22 mouse cellular contexts compared by ENCODE assay signal in the genomic region with DNA sequence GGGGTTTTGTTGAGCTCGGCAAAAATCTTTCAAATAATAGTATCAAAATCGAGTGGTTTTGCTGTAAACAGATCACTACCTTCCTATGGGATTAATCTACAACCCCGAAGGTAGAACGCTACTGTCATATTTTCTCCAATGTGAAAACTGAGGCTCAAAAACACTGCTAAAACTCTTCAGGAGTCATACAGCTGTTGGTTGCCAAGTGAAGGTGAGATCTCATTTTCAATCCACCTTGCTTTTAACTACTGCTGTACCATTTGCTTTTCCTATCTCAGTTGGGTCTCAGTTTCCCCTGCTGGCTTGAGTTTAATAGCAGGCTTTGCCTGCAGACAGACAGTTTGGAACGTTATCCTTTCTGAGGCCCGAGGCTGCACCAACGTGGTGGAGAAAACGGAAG. TPM values are rescaled to one million over a fixed set of nuclear protein-coding genes. Genes with fewer than 3 reads are reported as not detected.
DNase-seq lines count a peak whose midpoint lies in the region; ATAC-seq and TF ChIP-seq lines count a peak whose summit lies in the region.
"Had no signal": no experiment of that assay in that cellular context is flagged by ENCODE, and none has a peak within 500 bp of the region (broad histone marks: within the 10 kb centered on the region; RNA-seq: fewer than 3 reads in every experiment).

No protein-coding gene starts in this region.

- H3K4me1 ChIP-seq in heart, embryonic 12.5 days (replicated peaks), result peaks cover 29% of the 10 kb centered on the region
- no peaks in the 10 kb centered on the region for H3K4me1 ChIP-seq in heart, adult 2 months (ENCODE audit: control insufficient read depth, insufficient read depth, low read length)
- H3K4me1 ChIP-seq in kidney, embryonic 14.5 days (ENCODE audit: control insufficient read depth, insufficient read depth, low read length), result peaks cover 13% of the 10 kb centered on the region
- peaks cover 15% of the 10 kb centered on the region; the same call in 1 of the 2 replicates for H3K4me1 ChIP-seq in midbrain, embryonic 11.5 days (ENCODE audit: control insufficient read depth, insufficient read depth, low read length)
- peaks cover 19% of the 10 kb centered on the region for H3K4me1 ChIP-seq in midbrain, embryonic 13.5 days (replicated peaks)
- peaks cover 13% of the 10 kb centered on the region for H3K4me1 ChIP-seq in stomach, embryonic 16.5 days (ENCODE audit: control insufficient read depth, insufficient read depth, low read length)

- H3K27ac ChIP-seq in heart, embryonic 12.5 days (ENCODE audit: poor library complexity, severe bottlenecking), result no peak overlapping the region
- no peak overlapping the region for H3K27ac ChIP-seq in heart, adult 2 months
- peak overlapping the region; percentile 57; the same call in 1 of the 2 replicates for H3K27ac ChIP-seq in kidney, embryonic 14.5 days (ENCODE audit: low read depth, low read length)
- no peak overlapping the region for H3K27ac ChIP-seq in midbrain, embryonic 11.5 days (ENCODE audit: low read depth, low read length)
- no peak overlapping the region for H3K27ac ChIP-seq in midbrain, embryonic 13.5 days
- no peak overlapping the region for H3K27ac ChIP-seq in stomach, embryonic 16.5 days (ENCODE audit: low read length)
- H3K27ac ChIP-seq: forebrain, embryonic 10.5 days; gastrocnemius, adult 2 months; hindbrain, embryonic 14.5 days; intestine, embryonic 15.5 days; limb, embryonic 15.5 days; lung, embryonic 15.5 days; midbrain, embryonic 12.5 days; neural tube, embryonic 12.5 days had no signal

- no peak overlapping the region for H3K9ac ChIP-seq in heart, embryonic 12.5 days
- no peak overlapping the region for H3K9ac ChIP-seq in heart, adult 2 months (ENCODE audit: low read depth, low read length)
- peak overlapping the region; percentile 97; the same call in 1 of the 2 replicates for H3K9ac ChIP-seq in kidney, embryonic 14.5 days (ENCODE audit: low read depth, low read length)
- no peak overlapping the region for H3K9ac ChIP-seq in midbrain, embryonic 11.5 days (ENCODE audit: low read length)
- H3K9ac ChIP-seq in midbrain, embryonic 13.5 days (replicated peaks), result no peak overlapping the region
- no peak overlapping the region for H3K9ac ChIP-seq in stomach, embryonic 16.5 days (ENCODE audit: low read length)
- H3K9ac ChIP-seq: hindbrain, embryonic 14.5 days; intestine, embryonic 15.5 days; limb, embryonic 15.5 days; lung, embryonic 15.5 days; midbrain, embryonic 12.5 days; neural tube, embryonic 12.5 days had no signal

- H3K27me3 ChIP-seq in heart, embryonic 12.5 days (replicated peaks), result peaks cover 90% of the 10 kb centered on the region
- H3K27me3 ChIP-seq in heart, adult 2 months (ENCODE audit: control insufficient read depth, insufficient read depth, low read length), result peaks cover 15% of the 10 kb centered on the region
- H3K27me3 ChIP-seq in kidney, embryonic 14.5 days (ENCODE audit: control insufficient read depth, insufficient read depth, low read length), result peaks cover 17% of the 10 kb centered on the region; the same call in 1 of the 2 replicates
- peaks cover 95% of the 10 kb centered on the region for H3K27me3 ChIP-seq in midbrain, embryonic 11.5 days (ENCODE audit: control insufficient read depth, insufficient read depth, low read length)
- peaks cover 96% of the 10 kb centered on the region for H3K27me3 ChIP-seq in midbrain, embryonic 13.5 days
- H3K27me3 ChIP-seq in stomach, embryonic 16.5 days (ENCODE audit: control insufficient read depth, insufficient read depth, low read length), result peaks cover 91% of the 10 kb centered on the region

- peak overlapping the region; percentile 34 for H3K4me3 ChIP-seq in heart, embryonic 12.5 days
- no peak overlapping the region for H3K4me3 ChIP-seq in heart, adult 2 months
- peak overlapping the region; percentile 80 for H3K4me3 ChIP-seq in kidney, embryonic 14.5 days (ENCODE audit: low read length)
- no peak overlapping the region for H3K4me3 ChIP-seq in midbrain, embryonic 11.5 days (ENCODE audit: low read depth, low read length)
- no peak overlapping the region for H3K4me3 ChIP-seq in midbrain, embryonic 13.5 days (replicated peaks)
- peak overlapping the region; percentile 7; the same call in 1 of the 2 replicates for H3K4me3 ChIP-seq in stomach, embryonic 16.5 days (replicated peaks; ENCODE audit: low read length)

- no peak for TF ChIP-seq EP300 in heart, adult 2 months (IDR thresholded peaks at IDR 0.05; ENCODE audit: insufficient read depth, low read depth, low read length)

- no peak for DNase-seq in heart, adult 2 months
- no peak for DNase-seq in kidney, adult 18-20 months
- DNase-seq in midbrain, embryonic 11.5 days (ENCODE audit: low spot score, missing footprints), result peak; percentile 93
- DNase-seq: adrenal gland, postnatal 36 days; B cell, adult 2 months; cerebellum, adult 11-12 months; gastrocnemius, adult 2 months; right cerebral cortex, adult 18-20 months had no signal

- no peak for TF ChIP-seq CTCF in heart, adult 2 months (IDR thresholded peaks at IDR 0.05)

- intact Hi-C loops in heart, adult 2 months (cut with DNase I), result loop anchor here (10.0 kb wide), 1 partner anchor 561 kb away; no protein-coding TSS in a partner anchor

- WGBS in heart, embryonic 12.5 days, result 3% methylated on average over 8 of the region's 8 CpGs
- WGBS in heart, adult 2 months, result 34% methylated on average over 8 of the region's 8 CpGs
- 9% methylated on average over 8 of the region's 8 CpGs for WGBS in kidney, embryonic 14.5 days
- WGBS in midbrain, embryonic 11.5 days, result under 1% methylated on average over 8 of the region's 8 CpGs
- WGBS in midbrain, embryonic 13.5 days, result 2% methylated on average over 8 of the region's 8 CpGs
- WGBS in stomach, embryonic 16.5 days, result 7% methylated on average over 8 of the region's 8 CpGs

- H3K36me3 ChIP-seq in heart, embryonic 12.5 days, result no peaks in the 10 kb centered on the region
- no peaks in the 10 kb centered on the region for H3K36me3 ChIP-seq in heart, adult 2 months (ENCODE audit: control insufficient read depth, insufficient read depth, low read length)
- no peaks in the 10 kb centered on the region for H3K36me3 ChIP-seq in kidney, embryonic 14.5 days (ENCODE audit: control insufficient read depth, insufficient read depth, low read length)
- H3K36me3 ChIP-seq in midbrain, embryonic 11.5 days (ENCODE audit: control insufficient read depth, insufficient read depth, low read length), result no peaks in the 10 kb centered on the region
- H3K36me3 ChIP-seq in midbrain, embryonic 13.5 days, result no peaks in the 10 kb centered on the region
- H3K36me3 ChIP-seq in stomach, embryonic 16.5 days (ENCODE audit: control insufficient read depth, insufficient read depth, low read length), result no peaks in the 10 kb centered on the region
- H3K36me3 ChIP-seq: forebrain, embryonic 10.5 days; intestine, embryonic 15.5 days; limb, embryonic 15.5 days; lung, embryonic 15.5 days; midbrain, embryonic 12.5 days; neural tube, embryonic 12.5 days had no signal

- ATAC-seq in heart, embryonic 12.5 days (ENCODE audit: insufficient number of reproducible peaks, low FRiP score), result no peak
- no peak for ATAC-seq in kidney, embryonic 14.5 days (ENCODE audit: low FRiP score, low TSS enrichment)
- ATAC-seq in midbrain, embryonic 11.5 days (ENCODE audit: low FRiP score), result no peak
- ATAC-seq in midbrain, embryonic 13.5 days, result no peak
- no peak for ATAC-seq in stomach, embryonic 16.5 days (ENCODE audit: insufficient read depth, low FRiP score)
- ATAC-seq: intestine, embryonic 15.5 days had no signal

- H3K4me2 ChIP-seq in heart, embryonic 12.5 days, result peak overlapping the region; percentile 65
- H3K4me2 ChIP-seq in kidney, embryonic 14.5 days (replicated peaks; ENCODE audit: low read depth, low read length), result peak overlapping the region; percentile 59
- H3K4me2 ChIP-seq in midbrain, embryonic 11.5 days, result no peak overlapping the region
- H3K4me2 ChIP-seq in midbrain, embryonic 13.5 days (replicated peaks), result no peak overlapping the region
- H3K4me2 ChIP-seq in stomach, embryonic 16.5 days (ENCODE audit: low read depth, low read length), result peak overlapping the region; percentile 18; the same call in 1 of the 2 replicates
- H3K4me2 ChIP-seq: hindbrain, embryonic 14.5 days had no signal

- H3K79me2 ChIP-seq in heart, adult 2 months (replicated peaks; ENCODE audit: control insufficient read depth, insufficient read depth, low read length), result no peaks in the 10 kb centered on the region

- H3K9me3 ChIP-seq in heart, embryonic 12.5 days (replicated peaks), result no peaks in the 10 kb centered on the region
- H3K9me3 ChIP-seq in kidney, embryonic 14.5 days (ENCODE audit: control insufficient read depth, low read length), result no peaks in the 10 kb centered on the region
- no peaks in the 10 kb centered on the region for H3K9me3 ChIP-seq in midbrain, embryonic 11.5 days (ENCODE audit: control insufficient read depth, low read length)
- no peaks in the 10 kb centered on the region for H3K9me3 ChIP-seq in midbrain, embryonic 13.5 days
- no peaks in the 10 kb centered on the region for H3K9me3 ChIP-seq in stomach, embryonic 16.5 days (replicated peaks; ENCODE audit: control insufficient read depth, low read length)
- H3K9me3 ChIP-seq: forebrain, embryonic 10.5 days; intestine, embryonic 15.5 days; limb, embryonic 15.5 days; lung, embryonic 15.5 days; midbrain, embryonic 12.5 days; neural tube, embryonic 12.5 days had no signal

- TF ChIP-seq POLR2A in heart, adult 2 months (IDR thresholded peaks at IDR 0.05; ENCODE audit: insufficient read depth, low read depth, low read length), result no peak

RNA-seq across cellular contexts. Expression of a gene that starts 2.9 kb away (rescaled TPM):
- polyA plus RNA-seq in heart, embryonic 12.5 days (2016; fragmentation: Nextera tagmentation; extraction: Ambion mirVana), result 29.0 and 30.7 TPM in 2 replicates
- 1 to 10 TPM; 4.2 to 5.7 TPM for total RNA-seq in heart, adult 2 months (2021)
- 6.5 and 7.6 TPM in 2 replicates for polyA plus RNA-seq in heart, adult 2 months (2012; rRNA removed)
- polyA plus RNA-seq in kidney, embryonic 14.5 days (2014; fragmentation: Nextera tagmentation; extraction: Ambion mirVana), result 108 and 164 TPM in 2 replicates
- 0.08 TPM in 2 replicates for polyA plus RNA-seq in midbrain, embryonic 11.5 days (2014; fragmentation: Nextera tagmentation; extraction: Ambion mirVana)
- 0.11 TPM in 1 of 2 replicates, not detected in the other for polyA plus RNA-seq in midbrain, embryonic 13.5 days (2015; fragmentation: Nextera tagmentation; extraction: Ambion mirVana)
- polyA plus RNA-seq in stomach, embryonic 16.5 days (2015; fragmentation: Nextera tagmentation; extraction: Ambion mirVana), result 13.2 and 18.3 TPM in 2 replicates
- total RNA-seq: gastrocnemius, adult 2 months had no signal

RNA-seq across cellular contexts. Expression of a gene that starts 31.6 kb away (rescaled TPM):
- polyA plus RNA-seq in heart, embryonic 12.5 days (2016; fragmentation: Nextera tagmentation; extraction: Ambion mirVana), result not detected in 2 replicates
- total RNA-seq in heart, adult 2 months (2021), result not detected
- not detected in 2 replicates for polyA plus RNA-seq in heart, adult 2 months (2012; rRNA removed)
- not detected in 2 replicates for polyA plus RNA-seq in kidney, embryonic 14.5 days (2014; fragmentation: Nextera tagmentation; extraction: Ambion mirVana)
- polyA plus RNA-seq in midbrain, embryonic 11.5 days (2014; fragmentation: Nextera tagmentation; extraction: Ambion mirVana), result not detected in 2 replicates
- polyA plus RNA-seq in midbrain, embryonic 13.5 days (2015; fragmentation: Nextera tagmentation; extraction: Ambion mirVana), result not detected in 2 replicates
- not detected in 2 replicates for polyA plus RNA-seq in stomach, embryonic 16.5 days (2015; fragmentation: Nextera tagmentation; extraction: Ambion mirVana)
- total RNA-seq: adrenal gland, postnatal 36 days; gastrocnemius, adult 2 months; left cerebral cortex, adult 18-20 months; left cerebral cortex, postnatal 36 days had no signal
- polyA plus RNA-seq: forebrain, embryonic 10.5 days; gonadal fat pad, adult 2 months; hindbrain, embryonic 14.5 days; intestine, embryonic 15.5 days; limb, embryonic 15.5 days; lung, embryonic 15.5 days; midbrain, embryonic 12.5 days; neural tube, embryonic 12.5 days had no signal

Comparison
In these comparisons a context has a peak if more than half of its experiments do, and no peak if none do; other contexts are left out.
1. H3K4me3 ChIP-seq: peak in heart, embryonic 12.5 days (single experiment), kidney, embryonic 14.5 days (single experiment) and stomach, embryonic 16.5 days (single experiment); none in heart, adult 2 months (single experiment), midbrain, embryonic 11.5 days (single experiment) and midbrain, embryonic 13.5 days (single experiment).
2. H3K4me2 ChIP-seq: peak in heart, embryonic 12.5 days (single experiment), kidney, embryonic 14.5 days (single experiment) and stomach, embryonic 16.5 days (single experiment); none in midbrain, embryonic 11.5 days (single experiment) and midbrain, embryonic 13.5 days (single experiment).